Comparison of ENCODE assay signal across 8 mouse cellular contexts in genomic region chr5:125533225-125533900, GRCm38 (mm10). TPM values are rescaled to one million over a fixed set of nuclear protein-coding genes. Genes with fewer than 3 reads are reported as not detected.
DNase-seq lines count a peak whose midpoint lies in the region; ATAC-seq lines count a peak whose summit lies in the region.

No protein-coding gene starts in this region.

- 1% methylated on average over 24 of the region's 24 CpGs for WGBS in forebrain, embryonic 13.5 days

- peaks cover 70% of the 10 kb centered on the region for H3K27me3 ChIP-seq in forebrain, embryonic 13.5 days

- intact Hi-C loops in left cerebral cortex, postnatal 14 days (cut with DNase I): loop anchor here (5.0 to 10.0 kb wide), 5 partner anchors 44 to 864 kb away; no protein-coding TSS in a partner anchor

- no peaks in the 10 kb centered on the region for H3K9me3 ChIP-seq in forebrain, embryonic 13.5 days (replicated peaks)

- peaks cover 37% of the 10 kb centered on the region for H3K4me1 ChIP-seq in forebrain, embryonic 13.5 days

- H3K36me3 ChIP-seq in forebrain, embryonic 13.5 days (ENCODE audit: poor library complexity, severe bottlenecking): no peaks in the 10 kb centered on the region

- peak overlapping the region; percentile 75 for H3K9ac ChIP-seq in forebrain, embryonic 13.5 days

- H3K4me3 ChIP-seq in forebrain, embryonic 13.5 days: peak overlapping the region; percentile 61

- peak; percentile 52 for DNase-seq in layer of hippocampus, adult 11-12 months (ENCODE audit: low spot score)
- no peak for DNase-seq in layer of hippocampus, postnatal 25 days (ENCODE audit: extremely low spot score in 1 of 2, low spot score in 1 of 2)
- peak; percentile 57 to 76 for DNase-seq in left cerebral cortex, postnatal 14 days (ENCODE audit: low spot score in 2 of 2)
- DNase-seq in right cerebral cortex, postnatal 36 days (ENCODE audit: low spot score in 2 of 2): peak; percentile 56 to 64
- DNase-seq in ovary, adult 18-20 months (ENCODE audit: low spot score): no peak

- ATAC-seq in forebrain, embryonic 13.5 days: no peak
- no peak for ATAC-seq in erythroblast, adult 5-6 weeks (replicated peaks; ENCODE audit: low FRiP score, poor library complexity, severe bottlenecking)
- ATAC-seq in inflammation-experienced regulatory T-cells, adult 6 months: no peak

- no peak overlapping the region for H3K27ac ChIP-seq in forebrain, embryonic 13.5 days

- H3K4me2 ChIP-seq in forebrain, embryonic 13.5 days: peak overlapping the region; percentile 94

RNA-seq across cellular contexts. Expression of gene Tmem132b, which starts 1.8 kb away (rescaled TPM):
- total RNA-seq in layer of hippocampus, postnatal 25 days (2021): 100 to 1,000 TPM; 108 to 121 TPM
- polyA plus RNA-seq in forebrain, embryonic 13.5 days (2015; fragmentation: Nextera tagmentation; extraction: Ambion mirVana): 2.1 TPM in 2 replicates
- 100 to 1,000 TPM; 136 to 152 TPM for total RNA-seq in left cerebral cortex, postnatal 14 days (2021)
- not detected in 2 replicates for total RNA-seq in erythroblast, adult 5-6 weeks (2015; ENCODE audit: low replicate concordance)
- total RNA-seq in erythroblast, adult 5-6 weeks (2017; ENCODE audit: low replicate concordance): not detected in 2 replicates
- polyA plus RNA-seq in inflammation-experienced regulatory T-cells, adult 6 months (2017; shearing (Covaris generic)): not detected

RNA-seq across cellular contexts. Expression of gene Aacs, which starts 57.7 kb away (rescaled TPM):
- 10 to 100 TPM; 62.5 to 66.7 TPM for total RNA-seq in layer of hippocampus, postnatal 25 days (2021)
- polyA plus RNA-seq in forebrain, embryonic 13.5 days (2015; fragmentation: Nextera tagmentation; extraction: Ambion mirVana): 53.7 and 54.6 TPM in 2 replicates
- 10 to 100 TPM; 62.2 to 68.4 TPM for total RNA-seq in left cerebral cortex, postnatal 14 days (2021)
- 1.3 and 2.3 TPM in 2 replicates for total RNA-seq in erythroblast, adult 5-6 weeks (2015; ENCODE audit: low replicate concordance)
- 4.2 and 6.0 TPM in 2 replicates for total RNA-seq in erythroblast, adult 5-6 weeks (2017; ENCODE audit: low replicate concordance)
- polyA plus RNA-seq in inflammation-experienced regulatory T-cells, adult 6 months (2017; shearing (Covaris generic)): 10 to 100 TPM; 22.5 to 25.4 (median 24.7) TPM

Comparison
In these comparisons a context has a peak if more than half of its experiments do, and no peak if none do; other contexts are left out.
1. DNase-seq: peak in layer of hippocampus, adult 11-12 months (single experiment), left cerebral cortex, postnatal 14 days (2 of 2) and right cerebral cortex, postnatal 36 days (2 of 2); none in layer of hippocampus, postnatal 25 days (0 of 2) and ovary, adult 18-20 months (single experiment).
2. RNA of gene Tmem132b, which starts 1.8 kb away (total RNA-seq): 136 to 152 TPM in left cerebral cortex, postnatal 14 days and 108 to 121 TPM in layer of hippocampus, postnatal 25 days; not detected in erythroblast, adult 5-6 weeks; every median in the first group is over 100 times any median in the second.
3. RNA of gene Aacs, which starts 57.7 kb away (total RNA-seq): 62.2 to 68.4 TPM in left cerebral cortex, postnatal 14 days and 62.5 to 66.7 TPM in layer of hippocampus, postnatal 25 days; 1.3 to 6.0 TPM in erythroblast, adult 5-6 weeks; every median in the first group is over 4 times any median in the second.